ENCODE assay signal across 16 mouse cellular contexts in genomic region chr1:10932378-10933077, GRCm38 (mm10).
"Had no signal": no experiment of that assay in that cellular context is flagged by ENCODE, and none has a peak within 500 bp of the region (broad histone marks: within the 10 kb centered on the region; RNA-seq: fewer than 3 reads in every experiment).

No protein-coding gene starts in this region.

- H3K9ac ChIP-seq: liver, embryonic 13.5 days; liver, embryonic 15.5 days; liver, postnatal 0 days; midbrain, embryonic 13.5 days; midbrain, embryonic 15.5 days; neural tube, embryonic 12.5 days; stomach, embryonic 15.5 days had no signal

- H3K36me3 ChIP-seq: liver, embryonic 13.5 days; liver, embryonic 15.5 days; midbrain, embryonic 13.5 days; midbrain, embryonic 15.5 days; neural tube, embryonic 12.5 days; stomach, embryonic 15.5 days had no signal

- H3K4me2 ChIP-seq: liver, embryonic 11.5 days; liver, embryonic 13.5 days; liver, embryonic 15.5 days; midbrain, embryonic 11.5 days; midbrain, embryonic 13.5 days; midbrain, embryonic 15.5 days; neural tube, embryonic 12.5 days; stomach, embryonic 15.5 days had no signal

- DNase-seq: liver, embryonic 13.5 days; liver, postnatal 0 days; right cerebral cortex, postnatal 14 days; thymus, adult 2 months; thymus, postnatal 25 days; thymus, postnatal 4 days had no signal

- H3K27ac ChIP-seq: liver, embryonic 13.5 days; liver, embryonic 15.5 days; macrophage; midbrain, embryonic 13.5 days; midbrain, embryonic 15.5 days; neural tube, embryonic 12.5 days; stomach, embryonic 15.5 days; stomach, postnatal 0 days had no signal

- H3K27me3 ChIP-seq: liver, embryonic 13.5 days; liver, embryonic 15.5 days; megakaryocyte, embryonic 14.5 days; midbrain, embryonic 13.5 days; midbrain, embryonic 15.5 days; neural tube, embryonic 12.5 days; stomach, embryonic 15.5 days had no signal

- H3K9me3 ChIP-seq: liver, embryonic 13.5 days; liver, embryonic 15.5 days; midbrain, embryonic 13.5 days; midbrain, embryonic 15.5 days; neural tube, embryonic 12.5 days; stomach, embryonic 15.5 days had no signal

- ATAC-seq: liver, postnatal 0 days; midbrain, embryonic 13.5 days; midbrain, embryonic 15.5 days had no signal

- H3K4me3 ChIP-seq: liver, embryonic 13.5 days; liver, embryonic 15.5 days; megakaryocyte, embryonic 14.5 days; midbrain, embryonic 13.5 days; midbrain, embryonic 15.5 days; neural tube, embryonic 12.5 days; stomach, embryonic 15.5 days had no signal

- H3K4me1 ChIP-seq: liver, embryonic 13.5 days; liver, embryonic 15.5 days; megakaryocyte, embryonic 14.5 days; midbrain, embryonic 13.5 days; midbrain, embryonic 15.5 days; neural tube, embryonic 12.5 days; stomach, embryonic 15.5 days had no signal
